Mouse (Mus musculus): ENCODE data around the gene Dnajb12.

The Dnajb12 gene

DNA sequence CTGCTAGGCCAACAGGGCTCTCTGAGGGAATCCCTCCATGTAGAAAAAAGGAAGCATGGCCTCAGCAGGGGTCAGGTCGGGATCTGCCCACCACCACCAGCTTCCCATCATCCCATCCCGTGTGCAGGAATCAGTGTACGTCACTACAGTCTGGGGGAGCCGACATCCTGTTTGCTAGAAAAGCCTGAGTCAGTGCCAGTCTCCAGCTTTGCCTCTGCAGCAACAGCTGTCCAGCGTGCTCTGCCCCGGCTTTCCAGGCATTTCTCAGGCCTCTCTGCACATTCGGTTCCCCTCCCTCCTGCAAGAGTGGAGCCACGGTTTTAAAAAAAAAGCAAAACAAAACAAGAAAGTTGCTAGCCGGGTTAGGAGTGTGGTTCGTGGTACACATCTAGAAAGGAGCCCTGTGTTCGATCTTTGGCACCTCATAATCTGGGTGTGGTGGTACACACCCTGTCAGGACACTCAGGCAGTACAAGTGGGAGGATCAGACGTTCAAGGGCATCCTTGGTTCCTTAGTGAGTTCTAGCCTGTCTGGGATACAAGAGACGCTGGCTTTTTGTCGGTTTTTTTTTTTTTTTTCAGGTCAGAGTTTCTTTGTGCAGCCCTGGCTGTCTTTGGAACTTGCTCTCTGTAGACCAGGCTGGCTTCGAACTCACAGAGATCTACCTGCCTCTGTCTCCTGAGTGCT lies 40.3 kb downstream of the Dnajb12 start:
- DNase-seq (ENCODE audit: low spot score) = no peak

DNA sequence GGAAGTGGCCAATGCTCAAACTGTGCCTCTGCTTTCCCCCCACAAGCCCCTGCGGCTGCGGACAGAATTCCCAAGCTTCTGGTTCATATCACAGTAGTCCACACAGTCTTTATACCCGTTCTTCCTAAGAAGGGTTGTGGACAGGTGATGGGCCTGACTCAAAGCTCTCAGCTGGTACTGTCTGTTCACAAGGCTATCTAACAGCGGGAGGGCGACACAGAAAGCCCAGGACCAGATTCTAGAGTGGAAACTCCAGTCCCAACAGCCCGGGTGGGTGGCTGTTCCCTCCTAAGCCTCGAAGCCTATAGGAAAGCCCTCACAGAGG lies 41.1 kb downstream of the Dnajb12 start:
- no peak for DNase-seq (ENCODE audit: low spot score)

GRCm38 (mm10) chr10:59920810-59921681 lies 41.7 kb downstream of the Dnajb12 start:
- DNase-seq (ENCODE audit: low spot score) = peak; percentile 76

DNA sequence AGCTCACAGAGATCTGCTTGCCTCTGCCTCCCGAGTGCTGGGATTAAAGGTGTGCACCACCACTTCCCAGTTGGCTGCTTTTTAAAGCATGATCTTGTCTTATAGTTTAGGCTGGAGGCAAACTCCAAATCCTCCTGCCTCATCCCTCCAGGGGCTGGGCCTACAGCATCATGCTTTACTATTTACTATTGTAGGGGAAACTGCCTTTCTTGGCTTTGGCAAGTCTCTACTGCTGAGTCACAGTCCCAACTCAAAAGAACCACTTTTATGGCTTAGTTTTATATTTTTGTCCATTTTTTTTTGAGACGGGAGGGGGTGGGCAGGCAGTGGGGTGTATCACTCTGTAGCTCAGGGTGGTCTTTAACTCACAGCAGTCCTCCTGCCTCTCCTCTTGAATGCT lies 44.1 kb downstream of the Dnajb12 start:
- DNase-seq (ENCODE audit: low spot score) = no peak

DNA sequence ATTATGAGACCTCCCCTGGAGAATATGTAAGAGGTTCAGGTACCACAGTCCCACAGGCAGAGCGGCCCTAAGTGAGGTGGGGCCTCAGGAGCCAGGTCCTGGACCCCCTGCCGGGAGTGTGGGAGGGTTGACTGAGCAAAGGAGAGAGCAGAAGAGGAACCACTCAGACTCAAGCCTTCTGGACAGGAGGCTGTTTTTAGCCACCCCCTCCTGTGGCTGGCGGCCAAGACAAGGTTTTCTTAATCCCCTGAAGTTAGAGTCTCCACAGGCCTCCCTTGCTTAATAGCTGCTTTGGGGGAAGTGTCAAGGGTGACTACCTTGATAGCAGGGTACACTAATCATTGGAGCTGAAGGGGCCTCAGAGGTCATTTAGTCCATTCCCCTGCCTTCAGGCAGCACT lies 44.9 kb downstream of the Dnajb12 start:
- DNase-seq (ENCODE audit: low spot score) = no peak

DNA sequence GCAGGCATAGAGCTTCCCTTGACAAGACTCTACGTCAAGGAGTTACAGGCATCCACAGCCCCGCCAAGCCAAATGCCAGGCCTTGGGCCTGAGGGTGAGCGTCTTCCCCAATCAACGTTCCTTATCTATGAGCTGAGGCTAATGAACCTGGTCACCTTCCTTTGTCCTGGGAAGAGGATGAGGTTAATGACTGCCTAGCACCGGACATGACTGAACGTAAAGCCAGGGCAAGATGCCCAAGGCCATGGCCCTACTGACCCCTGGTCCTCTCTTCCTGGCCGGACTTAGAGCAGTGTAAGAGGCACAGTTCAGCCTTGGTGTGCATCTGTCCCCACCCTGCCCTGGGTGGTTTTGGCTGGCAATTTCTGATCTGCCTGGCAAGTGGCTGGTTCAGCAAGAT lies 49.8 kb downstream of the Dnajb12 start:
- DNase-seq (ENCODE audit: low spot score) = no peak

DNA sequence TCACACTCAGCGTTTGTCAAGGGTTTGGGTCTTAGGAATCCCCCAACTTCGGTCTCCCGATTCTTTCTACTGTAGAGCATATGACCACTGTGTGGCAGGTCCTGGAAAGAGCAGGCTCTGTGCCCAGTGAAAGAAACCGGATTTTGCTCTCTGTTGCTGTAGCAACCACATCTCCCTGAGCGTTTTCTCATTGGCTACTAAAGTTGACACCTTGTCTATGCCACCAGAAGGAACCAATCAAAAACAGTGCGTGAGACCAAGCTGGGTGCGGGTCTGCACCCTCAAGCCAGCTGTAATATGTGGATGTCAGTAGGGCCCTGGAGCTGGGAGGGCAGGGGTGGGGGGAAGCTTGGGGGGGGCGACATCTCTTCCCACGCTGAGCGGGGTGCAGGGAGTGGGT lies 51.6 kb downstream of the Dnajb12 start:
- no peak for DNase-seq (ENCODE audit: low spot score)

GRCm38 (mm10) chr10:59932521-59932920 lies 53.2 kb downstream of the Dnajb12 start:
- DNase-seq (ENCODE audit: low spot score) = no peak

DNA sequence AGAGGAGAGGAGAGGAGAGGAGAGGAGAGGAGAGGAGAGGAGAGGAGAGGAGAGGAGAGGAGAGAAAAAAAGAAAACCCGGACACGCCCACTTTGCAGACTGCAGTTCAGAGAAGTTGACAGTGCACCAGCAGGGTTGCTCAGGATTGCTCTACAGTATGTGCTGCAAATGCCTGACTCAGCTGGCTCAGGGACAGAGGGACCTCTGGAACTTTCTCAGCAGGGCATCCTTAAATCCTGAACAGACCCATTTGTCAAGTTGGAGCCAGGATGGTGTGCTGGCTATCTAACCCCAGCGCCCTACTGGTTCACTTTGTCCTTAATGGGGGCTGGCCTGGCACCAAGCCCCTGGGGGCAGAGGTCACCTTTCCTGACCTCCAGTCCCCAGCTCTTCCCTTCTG lies 54.7 kb downstream of the Dnajb12 start:
- DNase-seq (ENCODE audit: low spot score) = no peak

- DNase-seq (ENCODE audit: low spot score) = no peak
These were observed 56.9 kb downstream of the Dnajb12 start for GRCm38 (mm10) chr10:59936058-59936856.

DNA sequence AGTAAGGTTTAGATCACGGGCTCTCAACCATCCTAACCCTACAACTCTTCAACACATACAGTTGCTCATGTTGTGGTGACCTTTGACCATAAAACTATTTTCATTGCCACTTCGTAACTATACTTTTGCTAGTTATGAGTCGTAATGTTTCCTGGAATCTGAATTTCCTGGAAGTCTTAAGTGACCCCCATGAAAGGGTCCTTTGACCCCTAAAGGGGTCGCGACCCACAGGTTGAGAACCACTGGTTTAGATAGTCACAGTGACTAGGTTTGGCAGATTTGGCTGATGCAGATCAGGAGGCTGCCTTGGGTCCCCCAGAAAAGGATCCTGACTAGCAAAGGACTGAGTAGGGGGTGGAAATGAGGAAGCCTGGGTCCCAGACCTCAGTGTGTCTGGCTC lies 59.3 kb downstream of the Dnajb12 start:
- no peak for DNase-seq (ENCODE audit: low spot score)

GRCm38 (mm10) chr10:59939081-59939480 lies 59.7 kb downstream of the Dnajb12 start:
- no peak for DNase-seq (ENCODE audit: low spot score)

GRCm38 (mm10) chr10:59942281-59942846 lies 63.0 kb downstream of the Dnajb12 start:
- DNase-seq (ENCODE audit: low spot score) = no peak

- peak; percentile 32 for DNase-seq (ENCODE audit: low spot score)
These were observed 63.6 kb downstream of the Dnajb12 start for GRCm38 (mm10) chr10:59942847-59943420.

DNA sequence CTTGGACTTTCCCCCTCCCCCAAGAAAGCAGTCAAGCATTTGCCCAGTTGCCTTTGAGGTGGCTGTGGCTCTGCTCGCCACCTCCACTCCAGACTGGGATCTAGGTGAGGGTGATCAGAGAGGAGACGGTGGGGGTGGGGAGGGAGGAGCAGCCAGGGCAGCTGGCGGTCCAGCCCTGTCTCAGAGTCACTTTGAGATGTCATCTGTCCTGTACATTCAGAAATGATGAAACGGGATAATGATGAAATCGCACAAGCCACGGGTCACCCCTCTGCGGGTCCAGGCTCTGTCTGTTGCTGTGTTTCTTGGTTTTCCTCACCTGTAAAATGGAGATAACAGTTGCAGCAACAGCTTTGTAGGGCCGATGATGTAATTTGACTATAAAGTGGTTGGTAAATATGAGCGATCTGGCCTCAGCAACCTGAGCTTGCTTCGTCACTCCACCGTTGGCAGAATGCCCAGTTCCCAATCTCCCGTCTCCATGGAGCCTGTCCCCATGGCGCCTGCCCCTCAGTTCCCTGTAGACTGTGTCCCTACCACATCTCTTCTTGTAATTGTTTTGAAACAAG lies 64.1 kb downstream of the Dnajb12 start:
- DNase-seq (ENCODE audit: low spot score) = peak; percentile 69

DNA sequence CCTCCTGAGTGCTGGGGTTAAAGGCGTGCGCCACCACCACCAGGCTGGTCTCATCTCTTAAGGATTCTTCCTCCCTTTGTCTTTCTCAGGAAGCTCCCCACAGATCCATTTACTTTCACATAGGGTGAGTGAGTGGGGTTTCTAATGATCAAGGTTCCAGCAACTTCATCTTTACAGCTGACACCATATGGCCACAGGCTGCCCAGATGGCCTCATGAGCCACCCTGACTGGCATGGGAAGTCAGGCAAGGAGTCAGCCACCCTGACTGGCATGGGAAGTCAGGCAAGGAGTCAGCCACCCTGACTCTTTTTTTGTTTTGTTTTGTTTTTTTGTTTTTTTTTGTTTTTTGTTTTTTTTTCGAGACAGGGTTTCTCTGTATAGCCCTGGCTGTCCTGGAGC lies 66.1 kb downstream of the Dnajb12 start:
- DNase-seq (ENCODE audit: low spot score) = no peak

DNA sequence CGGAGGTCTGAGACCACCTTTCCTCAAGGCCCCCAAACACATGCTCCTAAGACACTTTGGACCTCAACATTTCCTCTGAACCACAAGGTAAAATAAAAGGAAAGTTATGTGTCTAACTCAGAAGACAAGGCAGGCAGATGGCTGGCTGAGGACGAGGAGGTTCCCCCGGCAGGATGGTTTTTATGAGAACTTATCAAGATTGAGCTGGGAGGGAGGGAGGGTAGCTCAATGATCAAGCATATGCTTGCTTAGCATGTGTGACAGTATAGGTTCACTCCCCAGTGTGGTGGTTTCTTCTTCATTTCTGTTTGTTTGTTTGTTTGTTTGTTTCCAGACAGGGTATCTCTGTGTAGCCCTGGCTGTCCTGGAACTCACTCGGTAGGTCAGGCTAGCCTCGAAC lies 67.0 kb downstream of the Dnajb12 start:
- DNase-seq (ENCODE audit: low spot score) = no peak

- DNase-seq (ENCODE audit: low spot score) = no peak
These were observed 68.1 kb downstream of the Dnajb12 start for GRCm38 (mm10) chr10:59947296-59948073.

DNA sequence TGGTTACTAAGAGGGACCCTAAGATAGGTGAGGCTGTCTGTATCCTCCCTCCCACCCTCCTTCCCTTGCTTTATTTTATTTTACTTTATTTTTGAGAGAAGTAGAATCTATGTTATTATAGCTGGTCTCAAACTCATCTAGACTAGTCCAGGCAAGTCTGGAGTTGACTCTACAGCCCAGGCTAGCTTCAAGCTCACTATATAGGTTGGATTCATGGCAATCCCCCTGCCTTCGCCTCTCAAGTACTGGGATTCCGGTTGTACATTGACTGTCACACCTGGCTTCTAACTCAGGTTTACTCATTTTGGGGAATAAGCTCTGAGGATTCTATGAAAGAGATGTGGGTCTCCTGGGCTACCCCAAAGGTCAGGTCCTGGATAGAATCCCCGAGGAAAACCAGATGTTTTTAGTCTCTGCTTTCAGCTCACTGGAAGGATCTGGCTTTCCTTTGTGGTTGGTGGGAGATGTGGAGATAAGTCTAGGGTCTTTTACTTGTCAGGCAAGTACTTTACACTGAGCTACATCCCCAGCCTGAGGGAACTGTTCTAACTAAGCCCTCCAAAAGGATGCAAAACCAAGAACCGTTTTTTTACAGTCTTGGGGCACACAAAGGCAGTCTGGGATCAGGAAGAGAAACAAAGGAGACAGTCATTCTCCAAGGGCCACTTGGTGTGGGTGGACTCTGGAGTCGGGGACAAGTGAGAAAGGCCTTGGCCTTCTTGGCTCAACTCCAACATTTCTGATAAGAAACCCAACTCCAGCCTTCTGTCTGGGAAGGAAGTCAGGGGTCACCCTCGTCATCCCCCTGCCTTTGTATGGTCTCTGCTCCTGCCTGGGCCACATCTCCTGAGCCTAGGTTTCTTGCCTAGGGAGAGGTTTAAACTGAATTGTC lies 69.3 kb downstream of the Dnajb12 start:
- DNase-seq (ENCODE audit: low spot score) = no peak

Data from ovary, postnatal 36 days (tissue).